Mouse (Mus musculus) gastrocnemius, postnatal 4 days (tissue): ENCODE data around the gene Atad2b. TPM values are rescaled to one million over a fixed set of nuclear protein-coding genes. Genes with fewer than 3 reads are reported as not detected.
A peak's percentile ranks its signal among the peaks of the same experiment; 100 is the strongest.

Source experiments
- DNase-seq, 2 experiments: peaks; one replicate each; pipeline ENCODE4 v3.0.0; 2021 to 2022; ENCODE audit warnings: low spot score in 2 of 2, mixed read lengths in 2 of 2
- total RNA-seq, 2 experiments: library from RNA; stranded (reverse); gene quantifications; 2 replicates each; pipeline ENCODE4 v1.2.3; 2021

Atad2b gene
- total RNA-seq, 2 experiments from 2014 or later, result 30.4 to 35.2 TPM

GRCm38 (mm10) chr12:5073191-5073590, 156.0 kb downstream of the Atad2b start:
- no peak for DNase-seq

- DNase-seq, result no peak
These were observed 164.3 kb downstream of the Atad2b start for GRCm38 (mm10) chr12:5081480-5081879.

DNA sequence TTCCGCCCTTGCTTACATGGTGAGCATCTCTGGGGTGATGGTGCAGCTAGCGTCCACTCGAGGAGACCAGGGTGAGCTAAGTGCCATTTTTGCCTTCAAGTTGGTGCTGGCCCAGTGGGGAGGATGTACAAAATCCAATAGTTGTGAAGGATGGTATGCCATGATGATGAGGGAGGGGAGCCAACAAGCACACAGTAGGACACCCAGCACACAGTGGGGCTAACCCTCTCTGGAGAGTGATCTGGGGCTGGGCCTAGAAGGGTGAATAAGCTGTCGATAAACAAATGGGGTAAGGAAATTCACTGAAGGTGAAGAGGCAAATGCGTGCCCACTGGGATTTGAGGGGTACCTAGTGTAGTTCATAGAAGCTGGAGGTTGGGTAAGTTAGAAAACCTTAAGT, 167.6 kb downstream of the Atad2b start:
- DNase-seq, result no peak

DNA sequence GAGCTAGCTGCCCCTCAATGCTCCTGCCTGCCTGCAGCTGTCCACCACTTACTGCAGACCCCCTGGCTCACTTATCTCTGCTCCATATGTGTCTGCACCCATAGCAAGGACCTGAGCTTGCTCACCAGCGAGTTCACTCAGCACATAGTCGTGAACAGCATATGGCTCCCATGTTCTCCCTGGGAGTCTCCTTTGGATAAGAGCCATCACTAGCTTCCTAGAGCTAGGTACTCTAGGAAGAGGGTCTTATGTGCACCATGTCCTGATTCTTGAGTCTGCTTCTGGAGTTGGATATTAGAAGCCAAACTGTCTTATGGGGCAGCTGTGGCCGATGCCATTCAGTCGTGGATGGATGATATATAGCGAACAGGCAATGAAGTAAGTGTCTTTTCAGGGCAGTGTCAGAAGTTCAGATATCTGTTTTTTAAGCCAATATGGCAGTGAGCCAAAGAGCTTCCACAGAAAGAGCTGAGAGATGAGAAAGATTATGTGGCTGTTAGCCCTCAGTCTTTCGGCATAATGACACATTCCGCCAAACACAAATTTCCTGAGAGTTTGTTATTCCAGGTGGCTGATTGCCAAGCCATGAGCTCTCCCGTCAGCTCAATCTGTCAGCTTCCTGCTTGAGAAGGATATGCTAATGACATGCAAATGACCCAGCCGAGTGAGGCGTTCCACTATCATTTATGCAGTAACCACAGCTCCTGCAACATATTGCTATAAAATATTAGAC, 170.8 kb downstream of the Atad2b start:
- DNase-seq, result peak in 1 of 2 experiments; percentile 50

DNA sequence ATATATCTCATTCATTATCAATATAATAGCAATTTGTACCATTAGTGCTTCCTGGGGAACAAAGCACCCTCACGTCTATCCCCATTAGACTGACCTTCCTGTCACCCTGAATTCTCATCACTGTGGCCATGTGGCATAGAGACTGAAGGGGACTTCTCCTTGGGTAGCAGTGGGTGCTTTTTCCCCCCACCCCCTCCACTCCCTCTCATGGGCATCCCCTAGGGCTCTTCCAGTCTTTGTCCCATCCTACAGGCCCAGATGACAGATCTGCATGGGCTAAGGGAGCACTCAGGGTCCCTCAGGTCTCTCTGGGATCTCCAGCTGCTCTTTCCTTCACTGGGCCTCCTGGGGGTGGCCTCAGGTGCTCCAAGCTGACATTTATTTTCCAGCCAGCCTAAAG, 171.5 kb downstream of the Atad2b start:
- no peak for DNase-seq

Other genes with a start within 250 kb of the Atad2b start
- gene Fam228a, start 178.9 kb upstream of the Atad2b start, total RNA-seq, result under 1 TPM; 0.23 to 0.49 TPM
- gene Pfn4, start 148.3 kb upstream of the Atad2b start, total RNA-seq, result 1 to 10 TPM; 1.9 to 2.5 TPM
- gene Fam228b, start 148.1 kb upstream of the Atad2b start, total RNA-seq, result 1 to 10 TPM; 6.9 to 10.0 TPM
- gene Sf3b6, start 99.8 kb upstream of the Atad2b start, total RNA-seq, result 10 to 100 TPM; 73.9 to 80.8 TPM
- gene Fkbp1b, start 75.8 kb upstream of the Atad2b start, total RNA-seq, result 1 to 10 TPM; 5.1 to 6.1 TPM
- 10 to 100 TPM; 10.5 to 10.7 TPM for gene Wdcp, start 74.0 kb upstream of the Atad2b start, total RNA-seq
- gene Mfsd2b, start 43.0 kb upstream of the Atad2b start, total RNA-seq, result 1 to 10 TPM in 1 of 2 experiments, under 1 TPM in 1; 0.65 to 1.3 TPM
- 10 to 100 TPM; 31.9 to 36.7 TPM for gene Ubxn2a, start 9.6 kb upstream of the Atad2b start, total RNA-seq